Mouse (Mus musculus) liver, embryonic 14.5 days (tissue): ENCODE data around the gene Negr1. TPM values are rescaled to one million over a fixed set of nuclear protein-coding genes. Genes with fewer than 3 reads are reported as not detected.

Experiments
- ATAC-seq: fragments of 200-750 bp; cut with Nextera tagmentation; 2 replicates; pipeline ENCODE4 v1.8.0; 2017; ENCODE audit warnings: moderate number of reproducible peaks, mild to moderate bottlenecking, moderate library complexity; ENCODE audit not compliant: insufficient read depth
- DNase-seq, 3 experiments: peaks; one replicate each; pipeline ENCODE4 v3.0.0-alpha.2; 2012 to 2013; ENCODE audit warnings: low read depth in 3 of 3, low spot score in 3 of 3
- H3K27ac ChIP-seq: fragments of 300-500 bp; sonication (generic); 2 replicates; pipeline ENCODE4 v1.5.1; 2014; ENCODE audit warnings: moderate library complexity, mild to moderate bottlenecking, control low read depth, inconsistent platforms
- H3K27me3 ChIP-seq: fragments of 300-500 bp; sonication (generic); 2 replicates; pipeline ENCODE4 v1.6.1; 2014; ENCODE audit warnings: mild to moderate bottlenecking, low read length, moderate library complexity; ENCODE audit not compliant: control insufficient read depth, insufficient read depth
- H3K36me3 ChIP-seq: fragments of 300-500 bp; sonication (generic); replicated peaks from 2 replicates; pipeline ENCODE4 v1.6.1; 2014; ENCODE audit warnings: low read depth; ENCODE audit not compliant: control insufficient read depth, insufficient read depth
- H3K4me1 ChIP-seq, 2 experiments: fragments of 200-500 bp in 1 of 2; fragments of 300-500 bp in 1 of 2; sonication (generic) in 1 of 2; replicated peaks; 2 replicates each; pipeline ENCODE4 v1.6.1; 2012 to 2014; ENCODE audit warnings: antibody characterized with exemption in 1 of 2, inconsistent platforms in 1 of 2, low read length in 1 of 2; ENCODE audit not compliant: control insufficient read depth in 2 of 2, insufficient read depth in 2 of 2
- H3K4me2 ChIP-seq: fragments of 300-500 bp; sonication (generic); 2 replicates; pipeline ENCODE4 v1.6.1; 2014; ENCODE audit warnings: low read depth, mild to moderate bottlenecking, control low read depth, moderate library complexity
- H3K4me3 ChIP-seq, 2 experiments: fragments of 200-500 bp in 1 of 2; fragments of 300-500 bp in 1 of 2; sonication (generic) in 1 of 2; 2 replicates each; pipeline ENCODE4 v1.5.1; 2012 to 2014; ENCODE audit warnings: low read depth in 2 of 2, low read length in 2 of 2, mild to moderate bottlenecking in 2 of 2, control low read depth in 1 of 2, inconsistent platforms in 1 of 2, moderate library complexity in 1 of 2; ENCODE audit not compliant: insufficient read depth in 1 of 2
- H3K9ac ChIP-seq: fragments of 300-500 bp; sonication (generic); replicated peaks from 2 replicates; pipeline ENCODE4 v1.6.1; 2014; ENCODE audit warnings: mild to moderate bottlenecking, control low read depth, moderate library complexity
- H3K9me3 ChIP-seq: fragments of 300-500 bp; sonication (generic); 2 replicates; pipeline ENCODE4 v1.6.1; 2016; ENCODE audit warnings: low read length, mixed read lengths; ENCODE audit not compliant: control insufficient read depth
- CTCF ChIP-seq: IDR thresholded peaks from 2 replicates; pipeline ENCODE4 v1.5.1; 2016; ENCODE audit warnings: antibody characterized with exemption, low read depth, control low read depth
- EP300 ChIP-seq: IDR thresholded peaks from 2 replicates; pipeline ENCODE4 v1.6.1; 2016; ENCODE audit warnings: antibody characterized with exemption, low read depth
- WGBS: fragments of 180-500 bp; shearing (Covaris S2); extraction: QIAGEN DNeasy Blood & Tissue Kit; methylation state at CpG from one replicate; pipeline ENCODE4 v1.1.7; 2014; ENCODE audit not compliant: insufficient replicate concordance; 5-methylcytosine and 5-hydroxymethylcytosine counted together
- polyA plus RNA-seq, 2 experiments: library from polyadenylated mRNA; depleted of rRNA in 1 of 2; stranded (reverse) in 1 of 2; unstranded in 1 of 2; fragments of >200 nt; fragmentation: Nextera tagmentation in 1 of 2; extraction: Ambion mirVana in 1 of 2; gene quantifications; 2 replicates each; pipeline versions ENCODE4 v1.2.1 to v1.2.3; 2012 to 2014

The Negr1 gene
- polyA plus RNA-seq, 2 experiments, result 0.03 TPM; not detected in 1

DNA sequence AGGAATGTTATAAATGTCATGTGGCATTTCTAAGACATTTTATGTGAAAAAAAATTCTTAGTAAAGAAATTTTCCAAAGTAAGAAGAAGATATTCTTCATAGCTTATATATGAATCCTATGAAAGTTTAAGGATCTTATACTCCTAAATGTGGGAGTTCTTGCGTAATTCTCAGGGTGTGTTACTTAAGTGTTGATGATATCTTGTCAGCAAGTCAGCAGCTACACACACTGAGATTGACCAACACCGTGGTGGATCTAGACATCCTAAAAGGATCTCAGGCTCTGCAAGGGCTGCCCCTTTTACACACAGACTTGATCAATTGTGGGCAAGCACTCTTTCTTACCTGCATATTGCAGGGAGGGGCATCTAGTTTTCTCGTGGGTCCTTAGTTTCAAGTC, 339.5 kb downstream of the Negr1 start:
- no peak for ATAC-seq
- Histone ChIP-seq H3K27ac (no peak overlapping the region), H3K36me3 (no peaks in the 10 kb centered on the region), H3K27me3 (no peaks in the 10 kb centered on the region), H3K4me2 (no peak overlapping the region), H3K9me3 (no peaks in the 10 kb centered on the region), H3K9ac (no peak overlapping the region), H3K4me3 (no peak overlapping the region), H3K4me1 (no peaks in the 10 kb centered on the region)
- WGBS, result 60% methylated on average over 3 of the region's 3 CpGs
- no peak for DNase-seq
- no peak for TF ChIP-seq EP300
- no peak for TF ChIP-seq CTCF

DNA sequence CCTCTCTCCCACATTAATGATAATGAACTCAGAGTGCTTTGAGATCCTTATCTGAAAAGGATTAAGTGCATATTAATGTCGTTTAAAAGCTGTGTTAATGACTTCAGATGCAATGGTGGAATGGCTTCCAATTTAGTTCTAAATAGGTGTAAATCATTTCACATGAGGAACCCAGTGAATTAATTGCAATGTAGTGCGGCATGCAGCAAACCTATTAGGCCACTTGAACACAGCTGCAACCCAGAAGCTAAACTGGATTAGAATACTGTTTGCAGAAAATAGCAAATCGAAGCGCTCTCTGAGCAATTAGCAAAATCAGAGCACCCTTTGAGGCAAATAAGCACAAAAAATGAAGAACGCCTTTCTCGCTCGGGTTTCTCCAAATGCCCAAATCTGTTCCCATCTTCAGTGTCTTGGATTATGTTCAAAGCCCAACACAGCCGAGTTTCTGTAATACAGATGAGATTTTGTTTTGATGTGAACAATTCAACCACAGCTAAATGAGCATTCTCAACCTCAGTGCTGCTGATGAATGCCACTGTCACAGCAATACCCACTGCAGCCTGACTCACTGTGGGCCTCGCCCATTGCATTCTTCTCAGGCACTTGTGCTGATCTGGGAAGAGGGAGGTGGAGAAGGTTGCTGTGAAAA, 342.5 kb downstream of the Negr1 start:
- H3K9ac ChIP-seq, result no peak overlapping the region
- no peaks in the 10 kb centered on the region for H3K9me3 ChIP-seq
- no peak overlapping the region for H3K4me2 ChIP-seq
- no peaks in the 10 kb centered on the region for H3K4me1 ChIP-seq
- no peak overlapping the region for H3K27ac ChIP-seq
- no peak for TF ChIP-seq CTCF
- TF ChIP-seq EP300, result no peak
- H3K27me3 ChIP-seq, result no peaks in the 10 kb centered on the region
- DNase-seq (no peak), ATAC-seq (no peak)
- no peak overlapping the region for H3K4me3 ChIP-seq
- H3K36me3 ChIP-seq, result no peaks in the 10 kb centered on the region
- WGBS, result 66% methylated on average over 9 of the region's 9 CpGs

DNA sequence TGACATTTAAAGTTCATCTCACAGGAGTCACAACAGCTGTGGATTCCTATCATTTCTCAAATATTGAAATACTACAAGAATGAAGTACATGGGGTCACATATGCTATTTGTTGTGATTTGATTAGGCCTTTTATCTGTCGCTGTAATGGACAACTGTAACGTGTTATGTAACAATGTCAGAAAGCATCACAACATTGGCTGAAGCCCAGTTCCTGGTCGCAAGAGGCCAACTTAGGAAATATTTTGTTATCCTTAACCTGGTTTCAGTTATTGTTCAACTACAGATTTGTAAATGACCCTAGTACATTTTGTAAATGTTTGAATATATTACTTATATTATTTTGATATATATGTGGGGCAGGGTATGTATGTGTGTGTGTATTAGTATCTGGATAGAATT, 351.2 kb downstream of the Negr1 start:
- TF ChIP-seq EP300, result no peak
- TF ChIP-seq CTCF, result no peak
- Histone ChIP-seq H3K27ac (no peak overlapping the region), H3K4me2 (no peak overlapping the region), H3K36me3 (no peaks in the 10 kb centered on the region), H3K9me3 (no peaks in the 10 kb centered on the region), H3K4me3 (no peak overlapping the region), H3K4me1 (no peaks in the 10 kb centered on the region), H3K9ac (no peak overlapping the region), H3K27me3 (no peaks in the 10 kb centered on the region)
- DNase-seq, result no peak
- 62% methylated on average over 3 of the region's 3 CpGs for WGBS
- no peak for ATAC-seq

DNA sequence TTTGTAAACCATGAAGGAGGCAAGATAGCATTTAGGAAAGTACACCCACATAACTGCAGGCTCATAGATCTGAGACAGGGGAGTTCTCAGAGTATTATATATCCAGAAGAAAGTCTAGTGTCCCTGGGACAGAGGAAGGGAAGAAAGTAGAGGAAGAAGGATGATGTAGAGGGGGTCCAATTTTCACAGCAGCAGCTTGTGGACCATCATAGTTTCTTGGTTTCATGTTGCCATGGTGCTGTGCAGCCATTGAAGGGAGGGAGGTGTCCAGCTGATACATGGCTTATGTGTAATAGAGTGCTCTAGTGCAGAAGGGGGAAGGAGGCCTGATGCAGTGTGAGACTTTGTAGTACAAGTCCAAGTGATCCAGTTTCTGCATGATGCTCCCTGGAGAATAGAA, 359.8 kb downstream of the Negr1 start:
- H3K9ac ChIP-seq, result no peak overlapping the region
- no peaks in the 10 kb centered on the region for H3K9me3 ChIP-seq
- no peak for TF ChIP-seq CTCF
- TF ChIP-seq EP300, result no peak
- no peaks in the 10 kb centered on the region for H3K36me3 ChIP-seq
- H3K27ac ChIP-seq, result no peak overlapping the region
- H3K4me1 ChIP-seq, result no peaks in the 10 kb centered on the region
- no peak overlapping the region for H3K4me2 ChIP-seq
- no peak for DNase-seq
- H3K4me3 ChIP-seq, result no peak overlapping the region
- no peak for ATAC-seq
- H3K27me3 ChIP-seq, result no peaks in the 10 kb centered on the region

DNA sequence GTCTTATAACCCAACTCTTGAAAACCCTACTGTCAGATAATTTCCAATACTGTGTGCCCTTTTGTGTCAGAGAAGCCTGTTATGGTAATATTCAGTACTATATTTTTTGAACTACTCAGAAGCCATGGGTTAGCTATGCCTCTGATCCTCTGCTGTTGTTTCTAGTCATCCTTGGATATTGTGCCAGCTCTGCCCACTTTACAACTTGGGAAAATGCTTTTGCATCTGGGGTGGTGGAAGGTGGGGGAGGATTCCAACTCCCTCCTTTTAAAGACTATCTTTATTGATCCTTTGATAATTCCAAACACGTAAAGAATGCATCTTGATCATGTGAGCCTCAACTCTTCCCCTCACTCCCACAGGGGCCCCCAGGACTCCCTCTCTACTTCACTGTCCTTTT, 361.6 kb downstream of the Negr1 start:
- Histone ChIP-seq H3K4me3 (no peak overlapping the region), H3K4me1 (no peaks in the 10 kb centered on the region), H3K27ac (no peak overlapping the region), H3K9me3 (no peaks in the 10 kb centered on the region), H3K36me3 (no peaks in the 10 kb centered on the region), H3K9ac (no peak overlapping the region), H3K27me3 (no peaks in the 10 kb centered on the region), H3K4me2 (no peak overlapping the region)
- WGBS, result 67% methylated on average over 1 of the region's 1 CpGs
- DNase-seq (no peak), ATAC-seq (no peak)
- TF ChIP-seq EP300 (no peak), CTCF (no peak)
